Mouse (Mus musculus) duodenum, adult 2 months (tissue): Measurements from ENCODE around the gene Bcl6. TPM values are rescaled to one million over a fixed set of nuclear protein-coding genes. Genes with fewer than 3 reads are reported as not detected.

Experiments used
- polyA plus RNA-seq: library from polyadenylated mRNA; depleted of rRNA; stranded (reverse); fragments of >200 nt; gene quantifications from 2 replicates; pipeline ENCODE4 v1.2.3, GENCODE M21; 2012; ENCODE audit warnings: low replicate concordance; rRNA removed

Gene Bcl6
- polyA plus RNA-seq = 4.8 and 6.8 TPM in 2 replicates

GRCm38 (mm10) chr16:23988466-23989208 lies at the start of gene Bcl6, which contains the start of gene Gm37419:
Gene Bcl6, minus strand, starts transcription at chr16:23988852.
Gene Gm37419, plus strand, starts transcription at chr16:23988482.

GRCm38 (mm10) chr16:23932294-23932693 lies 56.4 kb downstream of the Bcl6 start, which contains the start of gene Rtp2:
Gene Rtp2, minus strand, starts transcription at chr16:23932394.

Other genes with a start within 250 kb of the Bcl6 start
- gene Sst, start 97.9 kb downstream of the Bcl6 start, polyA plus RNA-seq = 122 and 232 TPM in 2 replicates
- not detected in 2 replicates for gene Rtp2, start 56.5 kb downstream of the Bcl6 start, polyA plus RNA-seq
- gene Gm37419, start 370 bp downstream of the Bcl6 start, polyA plus RNA-seq = not detected in 2 replicates